Mouse (Mus musculus) midbrain, embryonic 11.5 days (tissue): Measurements from ENCODE around the gene Sap30. TPM values are rescaled to one million over a fixed set of nuclear protein-coding genes. Genes with fewer than 3 reads are reported as not detected.
"Not testable (repeated sequence)": the region's sequence is repeated elsewhere in the genome, so short reads cannot be mapped to it uniquely, and the experiment has no call there.

Experiments
- ATAC-seq: fragments of 200-750 bp; cut with Nextera tagmentation; 2 replicates; pipeline ENCODE4 v1.8.0; 2017; ENCODE audit warnings: moderate TSS enrichment, moderate library complexity; ENCODE audit not compliant: low FRiP score
- DNase-seq: peaks from one replicate; pipeline ENCODE4 v3.0.0; 2015; ENCODE audit warnings: low spot score; ENCODE audit errors: missing footprints
- H3K27ac ChIP-seq: fragments of 300-500 bp; sonication (generic); 2 replicates; pipeline ENCODE4 v1.5.1; 2014; ENCODE audit warnings: low read depth, low read length
- H3K27me3 ChIP-seq: fragments of 300-500 bp; sonication (generic); 2 replicates; pipeline ENCODE4 v1.6.1; 2014; ENCODE audit warnings: mild to moderate bottlenecking, low read length, moderate library complexity, mixed read lengths; ENCODE audit not compliant: control insufficient read depth, insufficient read depth
- H3K36me3 ChIP-seq: fragments of 300-500 bp; sonication (generic); 2 replicates; pipeline ENCODE4 v1.6.1; 2014; ENCODE audit warnings: mild to moderate bottlenecking, low read length, moderate library complexity, mixed read lengths; ENCODE audit not compliant: control insufficient read depth, insufficient read depth
- H3K4me1 ChIP-seq: fragments of 300-500 bp; sonication (generic); 2 replicates; pipeline ENCODE4 v1.6.1; 2014; ENCODE audit warnings: low read length; ENCODE audit not compliant: control insufficient read depth, insufficient read depth
- H3K4me2 ChIP-seq: fragments of 300-500 bp; sonication (generic); 2 replicates; pipeline ENCODE4 v1.6.1; 2014; ENCODE audit warnings: mild to moderate bottlenecking, moderate library complexity
- H3K4me3 ChIP-seq: fragments of 300-500 bp; sonication (generic); 2 replicates; pipeline ENCODE4 v1.5.1; 2014; ENCODE audit warnings: low read depth, low read length
- H3K9ac ChIP-seq: fragments of 300-500 bp; sonication (generic); 2 replicates; pipeline ENCODE4 v1.6.1; 2014; ENCODE audit warnings: low read length
- H3K9me3 ChIP-seq: fragments of 300-500 bp; sonication (generic); 2 replicates; pipeline ENCODE4 v1.6.1; 2016; ENCODE audit warnings: low read length; ENCODE audit not compliant: control insufficient read depth
- WGBS: fragments of 180-500 bp; shearing (Covaris S2); extraction: QIAGEN DNeasy Blood & Tissue Kit; methylation state at CpG from one replicate; pipeline ENCODE4 v1.1.7; 2014; 5-methylcytosine and 5-hydroxymethylcytosine counted together
- polyA plus RNA-seq: library from polyadenylated mRNA; unstranded; fragments of >200 nt; fragmentation: Nextera tagmentation; extraction: Ambion mirVana; gene quantifications from 2 replicates; pipeline ENCODE4 v1.2.1, GENCODE M21; 2014

Sap30 gene
- polyA plus RNA-seq, 1 experiment from 2014 or later = 123 TPM

- not testable (repeated sequence) for H3K9ac ChIP-seq, DNase-seq, H3K4me2 ChIP-seq, H3K4me3 ChIP-seq, H3K4me1 ChIP-seq, H3K9me3 ChIP-seq, ATAC-seq, H3K36me3 ChIP-seq, H3K27ac ChIP-seq, H3K27me3 ChIP-seq
- WGBS = 86% methylated on average over 1 of the region's 1 CpGs
Observed at GRCm38 (mm10) chr8:57505500-57505899, 17.8 kb upstream of the Sap30 start.

GRCm38 (mm10) chr8:57503641-57504040, 16.0 kb upstream of the Sap30 start:
- Histone ChIP-seq H3K4me1 (no peaks in the 10 kb centered on the region), H3K27me3 (no peaks in the 10 kb centered on the region), H3K9me3 (no peaks in the 10 kb centered on the region), H3K9ac (no peak overlapping the region), H3K36me3 (no peaks in the 10 kb centered on the region), H3K4me2 (no peak overlapping the region), H3K27ac (no peak overlapping the region), H3K4me3 (no peak overlapping the region)
- WGBS = 59% methylated on average over 5 of the region's 5 CpGs
- peak; percentile 98 for DNase-seq
- ATAC-seq = peak; percentile 41; the same call in 1 of the 2 replicates

GRCm38 (mm10) chr8:57498847-57499511, 11.3 kb upstream of the Sap30 start:
- no peaks in the 10 kb centered on the region for H3K36me3 ChIP-seq
- WGBS = 72% methylated on average over 17 of the region's 17 CpGs
- ATAC-seq = 0 out of 2 replicates have a peak, but pooled peaks have one; percentile 41
- DNase-seq = no peak
- no peaks in the 10 kb centered on the region for H3K9me3 ChIP-seq
- no peak overlapping the region for H3K4me2 ChIP-seq
- no peak overlapping the region for H3K9ac ChIP-seq
- no peak overlapping the region for H3K27ac ChIP-seq
- no peaks in the 10 kb centered on the region for H3K4me1 ChIP-seq
- H3K27me3 ChIP-seq = no peaks in the 10 kb centered on the region
- no peak overlapping the region for H3K4me3 ChIP-seq

GRCm38 (mm10) chr8:57498494-57498846, 10.8 kb upstream of the Sap30 start:
- H3K9me3 ChIP-seq = no peaks in the 10 kb centered on the region
- no peak for DNase-seq
- 75% methylated on average over 8 of the region's 8 CpGs for WGBS
- H3K27ac ChIP-seq = no peak overlapping the region
- H3K9ac ChIP-seq = no peak overlapping the region
- no peak overlapping the region for H3K4me3 ChIP-seq
- H3K36me3 ChIP-seq = no peaks in the 10 kb centered on the region
- no peak overlapping the region for H3K4me2 ChIP-seq
- H3K27me3 ChIP-seq = no peaks in the 10 kb centered on the region
- no peak for ATAC-seq
- H3K4me1 ChIP-seq = no peaks in the 10 kb centered on the region

- Histone ChIP-seq H3K27me3 (no peaks in the 10 kb centered on the region), H3K27ac (no peak overlapping the region), H3K4me2 (no peak overlapping the region), H3K36me3 (no peaks in the 10 kb centered on the region), H3K9me3 (no peaks in the 10 kb centered on the region), H3K4me3 (no peak overlapping the region), H3K4me1 (no peaks in the 10 kb centered on the region), H3K9ac (no peak overlapping the region)
- DNase-seq (no peak), ATAC-seq (no peak)
- 93% methylated on average over 4 of the region's 4 CpGs for WGBS
Observed at GRCm38 (mm10) chr8:57491873-57492272, 4.2 kb upstream of the Sap30 start.

- H3K4me2 ChIP-seq = no peak overlapping the region
- no peak overlapping the region for H3K9ac ChIP-seq
- no peaks in the 10 kb centered on the region for H3K27me3 ChIP-seq
- no peak overlapping the region for H3K4me3 ChIP-seq
- no peak overlapping the region for H3K27ac ChIP-seq
- H3K36me3 ChIP-seq = no peaks in the 10 kb centered on the region
- no peaks in the 10 kb centered on the region for H3K9me3 ChIP-seq
- H3K4me1 ChIP-seq = peaks cover 7% of the 10 kb centered on the region
- DNase-seq (peak; percentile 60), ATAC-seq (no peak)
Observed at GRCm38 (mm10) chr8:57489896-57490295, 2.2 kb upstream of the Sap30 start.

GRCm38 (mm10) chr8:57489366-57489765, 1.7 kb upstream of the Sap30 start:
- no peak for ATAC-seq
- Histone ChIP-seq H3K9ac (no peak overlapping the region), H3K4me2 (no peak overlapping the region), H3K27ac (no peak overlapping the region), H3K4me1 (peaks cover 7% of the 10 kb centered on the region), H3K4me3 (no peak overlapping the region), H3K36me3 (no peaks in the 10 kb centered on the region), H3K9me3 (no peaks in the 10 kb centered on the region), H3K27me3 (no peaks in the 10 kb centered on the region)
- DNase-seq = peak; percentile 14
- WGBS = 95% methylated on average over 1 of the region's 1 CpGs

GRCm38 (mm10) chr8:57488312-57488765, 679 bp upstream of the Sap30 start:
- no peaks in the 10 kb centered on the region for H3K9me3 ChIP-seq
- peaks cover 7% of the 10 kb centered on the region for H3K4me1 ChIP-seq
- no peaks in the 10 kb centered on the region for H3K27me3 ChIP-seq
- H3K4me2 ChIP-seq = peak overlapping the region; percentile 65
- under 1% methylated on average over 20 of the region's 25 CpGs for WGBS
- DNase-seq = peak; percentile 97
- ATAC-seq = peak; percentile 49
- no peaks in the 10 kb centered on the region for H3K36me3 ChIP-seq
- H3K9ac ChIP-seq = peak overlapping the region; percentile 56
- H3K27ac ChIP-seq = peak overlapping the region; percentile 28; the same call in 1 of the 2 replicates
- peak overlapping the region; percentile 94 for H3K4me3 ChIP-seq

- Histone ChIP-seq H3K4me2 (peak overlapping the region; percentile 65), H3K4me1 (peaks cover 7% of the 10 kb centered on the region), H3K27ac (peak overlapping the region; percentile 95), H3K4me3 (peak overlapping the region; percentile 94), H3K36me3 (peaks cover 5% of the 10 kb centered on the region; the same call in 1 of the 2 replicates), H3K9ac (peak overlapping the region; percentile 96), H3K9me3 (no peaks in the 10 kb centered on the region), H3K27me3 (no peaks in the 10 kb centered on the region)
- peak; percentile 97 for DNase-seq
- WGBS = under 1% methylated on average over 54 of the region's 54 CpGs
- peak; percentile 67 for ATAC-seq
Observed at GRCm38 (mm10) chr8:57486491-57487440, 894 bp downstream of the Sap30 start.
